Mouse (Mus musculus) gonadal fat pad, adult 2 months (tissue): ENCODE measurements around the gene Zyx. TPM values are rescaled to one million over a fixed set of nuclear protein-coding genes. Genes with fewer than 3 reads are reported as not detected.

Experiments used
- DNase-seq: peaks from one replicate; pipeline ENCODE4 v3.0.0-alpha.2; 2012; ENCODE audit warnings: low read depth
- polyA plus RNA-seq: library from polyadenylated mRNA; depleted of rRNA; stranded (reverse); fragments of >200 nt; gene quantifications from 2 replicates; pipeline ENCODE4 v1.2.3, GENCODE M21; 2012

Zyx gene
- polyA plus RNA-seq, 1 experiment: 105 TPM

DNA sequence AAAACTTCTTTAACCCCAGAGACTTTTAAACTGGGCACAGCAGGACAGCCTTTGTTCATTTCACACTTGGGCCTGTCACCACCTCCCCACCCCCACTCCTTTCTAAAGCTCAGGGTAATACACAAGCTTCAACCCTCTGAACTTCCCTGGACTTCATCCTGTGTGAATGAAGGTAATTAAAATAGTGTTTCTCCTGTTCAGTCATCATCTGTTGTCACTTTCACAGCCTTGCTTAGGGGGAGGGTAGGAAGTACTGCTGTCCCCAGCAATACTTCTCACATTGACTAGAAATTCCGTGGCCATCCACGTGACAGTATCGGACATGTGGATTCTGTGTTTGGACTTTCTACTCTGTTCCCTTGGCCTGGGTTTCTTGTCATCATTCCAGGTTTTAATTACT is 20.4 kb downstream of the Zyx start:
- no peak for DNase-seq

DNA sequence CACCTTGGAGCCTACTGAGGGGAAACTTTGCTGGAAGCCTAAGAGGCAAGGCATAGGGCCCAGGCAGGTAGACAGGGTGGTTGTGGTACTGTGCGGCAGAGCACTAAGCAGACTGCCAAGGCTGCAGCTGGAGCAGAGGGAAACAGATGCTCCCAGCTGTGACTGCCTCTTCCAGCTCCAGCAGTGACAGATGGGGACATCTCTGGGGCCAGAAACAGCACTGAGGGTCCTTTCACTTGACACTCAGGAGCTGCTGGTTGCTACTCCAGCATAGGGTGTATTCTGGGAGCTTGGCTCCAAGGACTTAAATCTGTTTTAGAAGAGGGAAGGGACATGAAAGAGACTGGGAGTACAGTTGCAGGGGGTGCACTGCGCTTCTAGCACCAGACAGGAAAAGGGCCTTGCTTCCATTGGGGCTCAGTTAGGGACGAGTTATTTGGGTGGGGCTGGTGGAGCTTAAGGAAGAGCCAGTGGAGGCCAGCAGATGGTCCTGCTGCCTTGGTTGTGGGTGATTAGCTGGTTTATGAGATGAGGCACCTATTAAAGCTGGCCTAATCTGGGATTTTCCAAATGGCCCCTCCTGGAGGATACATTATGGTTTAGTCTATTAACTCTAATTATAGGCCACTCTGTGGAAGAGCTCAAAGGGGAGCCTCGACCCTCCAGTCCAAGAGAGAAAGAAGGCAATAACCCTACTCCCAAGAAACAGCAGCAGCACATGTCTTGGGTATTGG is 21.4 kb downstream of the Zyx start:
- DNase-seq: no peak

DNA sequence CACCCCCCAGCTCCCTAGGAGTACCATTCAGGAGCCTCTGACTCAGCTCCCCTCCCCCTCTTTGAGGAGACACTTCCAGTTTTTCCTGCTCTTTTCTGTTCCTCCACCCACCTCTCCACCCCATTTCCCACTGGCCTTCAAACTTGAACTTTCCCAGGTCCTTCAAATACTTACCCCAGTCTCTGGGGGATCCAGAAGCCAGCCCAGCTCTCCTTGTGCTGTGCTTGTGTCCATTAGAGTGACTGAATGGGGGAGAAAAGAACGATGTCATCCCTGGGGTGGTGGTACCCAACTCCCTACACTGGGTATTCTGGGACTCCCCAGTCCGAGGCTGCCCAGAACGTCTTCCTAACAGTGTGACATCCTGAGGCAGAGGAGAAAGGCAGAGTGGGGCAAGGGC is 22.6 kb downstream of the Zyx start:
- DNase-seq: no peak

DNA sequence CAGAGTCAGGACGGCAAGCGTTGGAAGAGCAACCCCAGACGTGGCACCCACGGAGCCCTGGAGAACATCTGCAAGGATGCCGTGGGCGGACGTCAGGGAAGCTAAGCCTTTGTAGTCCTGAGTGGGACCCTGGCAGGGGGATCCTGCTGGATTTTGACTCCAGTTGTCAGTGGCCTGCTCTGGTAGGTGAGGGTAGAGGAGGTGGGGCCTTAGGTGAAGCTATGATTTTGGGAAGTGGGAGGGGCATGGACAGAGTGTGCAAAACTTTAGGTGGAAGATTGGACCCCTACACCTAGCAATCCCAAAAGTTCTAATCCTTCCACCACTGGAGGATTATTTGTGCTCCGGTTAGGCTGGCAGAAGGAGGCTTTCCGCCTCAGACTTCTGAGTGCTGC is 23.0 kb downstream of the Zyx start:
- DNase-seq: no peak

DNA sequence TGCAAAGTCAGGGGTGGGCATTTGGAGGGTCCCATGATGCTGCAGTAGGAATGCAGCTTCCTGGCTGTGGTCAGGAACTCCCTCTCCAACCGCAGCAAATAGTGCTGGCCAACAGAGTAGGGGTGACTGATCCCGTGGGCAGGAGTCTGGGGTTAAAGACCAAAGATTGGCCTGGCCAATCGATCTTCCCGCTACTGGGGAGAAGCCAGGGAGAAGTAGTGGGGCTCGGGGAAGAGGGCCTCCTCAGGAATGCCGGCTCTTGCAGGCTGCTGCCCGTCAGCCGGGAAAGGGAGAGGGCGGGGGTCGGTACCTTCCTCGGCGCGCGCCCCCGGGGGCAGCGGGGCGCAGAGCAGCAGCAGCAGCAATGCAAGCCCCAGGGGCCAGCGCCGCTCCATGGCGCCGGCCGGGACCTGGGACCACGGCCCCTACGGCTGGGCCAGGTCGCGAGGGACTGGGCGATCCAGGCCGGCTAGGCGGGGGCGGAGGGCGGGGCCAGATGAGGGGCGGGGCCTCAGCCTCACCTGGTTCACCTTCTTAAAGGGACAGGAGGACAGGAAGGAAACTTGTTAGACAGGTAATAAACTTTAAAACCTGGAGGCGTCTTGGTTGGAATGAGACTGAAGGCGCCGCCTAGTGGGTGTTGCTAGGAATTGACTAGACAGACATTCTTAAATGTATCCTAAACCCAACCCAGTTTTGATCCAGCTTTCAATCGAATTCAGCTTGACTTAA is 23.6 kb downstream of the Zyx start, which contains the start of gene Epha1:
TSS of gene Epha1 (minus strand) at position 453 of the 732 bp plus-strand sequence.
- DNase-seq: peak; percentile 55

DNA sequence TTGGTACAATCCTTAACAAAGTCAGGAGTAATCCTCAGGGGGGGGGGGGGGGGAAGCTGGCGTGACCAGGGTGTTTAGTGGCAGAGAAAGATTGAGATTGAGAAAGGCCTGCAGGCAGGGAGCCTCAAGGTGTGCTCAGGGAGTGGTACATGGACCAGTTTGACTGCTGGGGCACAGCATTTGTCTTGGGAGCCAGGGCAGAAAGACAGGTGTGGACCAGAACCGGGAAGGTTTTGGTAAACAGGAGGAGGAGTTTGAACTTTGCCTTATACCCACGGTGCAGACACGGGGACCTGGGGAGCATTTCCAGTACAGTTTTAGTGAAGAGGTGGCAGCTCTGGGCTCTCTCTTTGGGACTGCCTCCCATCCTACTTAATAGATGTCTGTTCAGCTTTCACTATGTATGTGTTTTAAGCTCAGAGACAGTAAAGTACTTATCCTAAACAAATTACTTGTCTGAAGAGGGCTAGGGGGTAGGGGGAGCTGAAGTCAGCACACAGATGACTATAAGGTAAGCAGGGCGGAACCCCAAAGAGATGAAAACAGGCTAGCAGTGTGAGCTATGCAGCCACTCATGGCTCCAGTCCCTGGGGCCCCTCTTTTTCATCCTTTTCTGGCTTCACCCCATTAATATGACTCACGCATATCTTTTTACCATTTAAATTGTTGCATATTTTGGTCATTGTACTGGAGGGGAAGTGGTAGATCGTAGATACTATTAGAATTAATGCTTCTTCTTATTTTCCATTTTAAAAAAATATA is 24.4 kb downstream of the Zyx start:
- DNase-seq: no peak

DNA sequence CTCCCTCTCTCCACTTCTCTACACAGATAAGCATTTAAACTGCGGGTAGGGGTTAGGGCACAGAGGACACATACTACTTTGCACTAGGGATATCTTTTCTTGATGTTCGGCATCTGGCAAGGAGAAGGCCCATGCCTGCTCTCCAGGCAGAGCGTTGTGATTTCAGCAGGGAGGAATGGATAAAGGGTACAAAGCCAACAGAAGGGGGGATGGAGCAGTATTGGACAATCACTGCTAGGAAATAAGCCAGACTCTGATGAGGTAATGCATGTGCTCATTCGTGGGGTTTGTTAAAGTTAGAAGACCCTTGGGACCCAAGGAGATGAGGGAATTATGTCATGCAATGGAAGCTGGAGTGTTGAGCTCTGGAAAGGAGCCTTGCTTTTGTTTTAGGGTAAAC is 25.3 kb downstream of the Zyx start:
- no peak for DNase-seq

DNA sequence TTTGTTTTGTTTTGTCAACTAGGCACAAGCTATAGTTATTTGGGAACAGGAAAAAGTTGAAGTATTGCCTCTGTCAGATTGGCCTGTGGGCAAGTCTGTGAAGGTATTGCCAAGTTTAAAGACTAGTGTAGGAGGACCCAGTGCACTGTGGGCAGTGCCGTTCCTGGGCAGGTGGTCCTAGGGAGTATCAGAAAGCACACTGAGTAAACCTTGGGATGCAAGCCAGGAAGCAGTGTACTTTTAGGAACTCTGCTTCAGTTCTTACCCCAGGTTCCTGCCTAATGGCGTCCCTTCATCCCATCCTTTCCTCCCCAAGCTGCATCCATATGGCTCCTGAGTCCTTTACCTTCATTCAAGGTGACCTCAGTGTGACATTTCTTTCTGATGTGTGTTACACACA is 25.7 kb downstream of the Zyx start:
- DNase-seq: no peak

DNA sequence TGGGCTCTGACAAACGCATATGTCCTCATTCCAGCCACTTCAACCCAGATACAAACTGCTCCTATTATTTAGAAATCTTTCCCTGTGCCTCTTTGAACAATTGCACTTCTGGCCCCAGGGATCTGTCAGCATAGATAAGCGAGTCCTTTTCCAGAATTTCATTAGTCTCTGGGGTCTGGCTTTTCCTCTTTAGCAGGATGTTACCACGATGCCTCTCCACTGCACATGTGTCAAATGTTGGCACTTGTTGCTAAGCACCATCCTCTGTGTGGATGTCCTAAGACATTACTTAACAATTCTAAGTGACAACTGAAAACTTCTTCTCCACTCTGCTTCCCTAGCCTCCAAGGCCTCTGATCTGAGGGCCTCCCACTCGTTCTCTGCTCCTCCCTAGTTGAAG is 26.6 kb downstream of the Zyx start:
- DNase-seq: no peak

DNA sequence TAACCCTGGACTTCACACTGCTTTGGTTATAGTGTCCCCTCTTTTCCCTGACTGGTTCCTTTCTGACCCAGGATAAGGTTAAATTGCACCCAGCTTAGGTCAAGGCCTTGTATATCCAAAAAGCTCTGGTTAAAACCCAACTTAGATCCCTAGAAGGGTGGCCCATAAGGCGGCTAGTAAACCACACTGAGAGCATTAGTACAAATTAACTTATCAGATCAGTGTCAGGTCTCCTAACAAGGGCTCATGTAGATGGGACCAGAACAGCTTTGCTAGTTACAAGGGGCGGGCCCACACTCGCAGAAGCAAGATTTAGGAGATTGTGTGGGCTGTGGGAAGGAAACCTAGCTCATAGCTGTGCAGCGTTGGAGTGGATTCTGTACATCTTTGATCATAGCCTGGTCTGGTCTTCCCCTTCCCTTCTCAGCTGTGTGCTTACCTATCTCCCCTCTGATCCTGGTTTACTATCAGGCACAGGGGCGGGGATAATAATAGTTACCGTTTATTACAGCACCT is 27.1 kb downstream of the Zyx start:
- DNase-seq: no peak

DNA sequence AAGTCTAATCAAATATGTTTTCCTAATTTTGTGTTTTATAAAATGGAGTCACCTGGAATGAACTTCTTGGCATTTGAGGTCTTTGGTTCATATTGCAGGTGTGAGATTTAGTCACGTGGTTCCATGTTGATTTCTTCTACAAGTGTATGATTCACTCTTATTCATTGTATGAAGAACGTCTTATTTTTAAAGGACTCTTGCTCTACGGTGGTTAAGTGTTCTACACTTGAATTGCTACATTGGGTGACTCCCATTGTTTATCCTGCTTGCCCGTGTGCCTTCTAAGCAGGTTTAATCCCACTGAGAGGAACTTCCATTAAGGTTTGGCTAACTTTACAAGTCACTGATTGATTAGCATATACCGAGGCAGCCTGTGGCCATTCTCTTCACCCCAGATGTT is 27.9 kb downstream of the Zyx start:
- DNase-seq: no peak

DNA sequence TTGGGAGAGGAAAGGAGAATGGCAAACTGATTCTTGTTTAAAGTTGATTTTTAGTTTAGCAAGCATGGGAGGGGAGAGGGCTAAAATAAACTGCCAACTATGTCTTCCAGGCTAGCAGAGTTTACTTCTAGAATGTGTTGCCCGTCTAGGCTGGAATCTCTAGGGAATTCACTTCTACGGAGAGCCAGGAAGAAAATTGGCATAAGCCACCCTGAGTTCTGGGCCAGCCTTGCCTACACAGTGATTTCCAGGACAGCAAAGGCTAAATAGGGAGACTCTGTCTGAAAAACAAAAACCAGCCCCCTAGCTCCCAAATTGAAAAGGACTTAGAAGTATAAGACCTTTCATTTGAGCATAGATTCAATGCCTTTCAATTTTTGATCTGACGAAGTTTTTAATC is 30.1 kb downstream of the Zyx start:
- no peak for DNase-seq

DNA sequence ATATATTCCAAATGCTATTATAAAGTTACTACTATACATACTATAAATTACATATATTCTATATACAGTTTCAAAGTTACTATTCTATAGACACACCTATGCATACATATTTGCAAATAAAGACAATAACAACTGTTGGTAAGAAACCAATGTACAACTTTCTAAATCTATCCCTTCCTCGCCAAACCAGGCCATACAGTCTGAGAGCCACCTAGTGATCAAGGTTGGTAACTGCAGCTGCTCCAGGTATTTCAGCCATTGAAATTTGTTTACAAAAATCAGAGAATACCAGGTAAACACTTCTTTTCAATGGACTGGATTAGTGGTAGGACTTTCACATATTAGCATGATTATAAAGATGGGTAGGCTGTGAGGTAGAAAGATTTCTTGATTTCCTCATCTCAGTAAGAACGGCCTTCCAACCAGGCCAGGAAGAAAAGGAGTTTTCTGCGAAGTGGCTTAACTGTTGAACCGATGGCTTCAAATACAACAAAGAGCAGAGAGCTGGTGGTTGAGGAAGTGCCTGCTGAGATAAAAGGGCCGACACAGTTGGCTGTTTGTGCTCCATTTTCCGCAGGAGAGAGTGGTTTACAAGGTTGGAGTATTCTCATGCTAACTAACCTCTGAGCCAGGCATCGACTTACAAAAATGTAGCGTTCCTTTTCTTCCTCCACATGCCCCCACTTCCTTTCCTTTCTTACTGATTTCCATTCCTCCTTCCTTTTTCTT is 31.1 kb downstream of the Zyx start:
- DNase-seq: no peak

DNA sequence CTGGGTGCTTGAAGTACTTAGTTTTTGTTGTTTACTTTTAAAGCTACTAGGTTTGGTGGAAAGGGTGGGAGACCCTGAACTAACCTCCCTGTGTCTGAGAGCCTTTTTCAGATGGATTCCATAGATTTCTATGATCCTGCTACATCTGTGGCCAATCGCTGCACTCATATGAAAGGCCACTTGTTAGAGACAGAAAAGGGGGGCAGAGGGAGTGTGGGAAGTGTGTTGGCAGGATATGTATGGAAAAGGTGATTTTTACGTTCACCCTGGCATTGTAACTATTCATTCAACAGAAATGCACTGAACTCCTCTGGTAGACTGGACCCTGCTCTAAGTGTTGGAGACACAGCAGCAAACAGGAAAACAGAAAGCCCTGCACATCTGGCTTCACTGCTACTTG is 31.8 kb downstream of the Zyx start:
- DNase-seq: no peak

DNA sequence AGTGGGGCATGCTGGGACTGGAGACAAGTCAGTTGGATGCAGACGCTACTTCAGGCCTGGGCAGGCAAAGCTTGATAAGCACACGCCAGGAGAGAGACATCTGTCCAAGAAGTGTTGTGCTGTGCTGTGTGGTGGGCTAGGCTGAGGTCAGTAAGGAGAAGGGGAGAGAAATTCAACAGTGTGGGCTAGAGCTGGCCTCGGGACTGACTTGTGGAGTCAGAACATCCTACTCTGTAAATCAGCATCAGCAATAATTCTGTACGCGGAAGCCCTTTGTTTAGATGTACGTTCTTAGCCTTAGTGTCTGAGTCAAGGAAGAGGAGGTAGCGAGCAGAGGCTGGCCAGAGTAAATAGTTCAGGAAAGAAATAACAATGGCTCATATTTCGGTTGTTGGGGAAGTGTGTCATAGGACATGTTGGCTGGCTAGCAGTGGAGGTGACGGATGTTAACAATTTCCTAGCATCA is 32.5 kb downstream of the Zyx start:
- DNase-seq: no peak

DNA sequence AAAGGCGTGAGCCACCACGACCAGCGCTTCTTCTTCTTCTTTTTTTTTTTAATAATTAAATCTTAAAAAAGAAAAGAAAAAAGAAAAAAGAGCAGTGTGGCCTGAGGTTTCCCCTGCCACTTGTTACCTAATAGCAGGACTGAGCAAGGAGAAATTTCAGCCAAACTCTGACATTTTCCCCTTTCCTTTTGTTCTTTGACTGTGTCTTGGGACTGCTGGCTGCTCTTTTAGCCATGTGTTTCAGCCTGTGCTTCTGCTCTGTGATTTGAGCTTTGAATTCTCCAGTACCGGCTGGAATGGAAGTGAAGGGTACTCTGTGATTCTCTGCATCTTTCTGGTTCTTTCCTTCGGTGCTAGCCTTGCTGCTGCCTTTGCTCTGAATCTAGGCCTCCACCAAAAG is 33.9 kb downstream of the Zyx start:
- no peak for DNase-seq

DNA sequence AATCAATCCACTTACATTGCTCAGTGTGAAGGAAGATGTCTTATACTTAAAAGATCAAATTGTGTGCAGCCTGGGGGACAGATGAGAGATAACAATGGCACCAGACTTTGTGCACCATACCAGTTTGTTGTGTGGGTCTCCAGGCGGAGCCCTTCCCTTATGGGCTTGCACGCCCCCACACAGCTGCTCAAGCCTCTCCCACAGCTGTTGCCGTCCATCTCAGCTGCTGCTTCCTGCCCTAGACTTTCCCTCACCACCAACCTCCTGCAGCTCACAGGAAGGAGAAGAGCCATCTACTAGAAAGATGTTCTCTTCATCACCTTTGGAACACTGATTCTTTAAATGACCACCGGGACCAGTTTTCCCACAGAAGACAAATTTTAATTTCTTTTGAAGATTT is 36.2 kb downstream of the Zyx start:
- DNase-seq: no peak

DNA sequence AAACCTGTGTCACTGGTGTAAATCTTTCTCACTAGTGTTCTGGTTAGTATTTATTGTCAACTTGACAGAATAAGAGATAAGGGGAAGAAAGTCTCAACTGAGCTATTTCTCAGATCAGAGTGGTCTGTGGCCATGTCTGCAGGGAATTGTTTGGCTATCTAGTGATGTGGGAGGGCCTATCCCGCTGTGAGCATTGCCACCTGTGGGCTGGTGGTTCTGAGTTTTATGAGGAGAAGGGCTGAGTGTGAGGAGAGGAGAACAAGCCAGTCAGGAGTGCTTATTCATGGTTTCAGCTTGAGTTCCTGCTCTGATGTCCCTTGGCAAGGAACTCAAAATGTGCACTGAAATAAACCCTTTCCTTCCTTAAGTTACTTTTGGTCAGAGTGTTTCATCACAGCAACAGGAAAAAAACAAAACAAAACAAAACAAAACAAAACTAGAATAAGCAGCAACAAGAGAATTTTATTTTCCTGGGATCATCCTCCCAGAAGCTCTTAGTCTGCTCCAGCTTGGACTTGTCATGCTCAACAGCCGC is 42.4 kb downstream of the Zyx start:
- DNase-seq: no peak

DNA sequence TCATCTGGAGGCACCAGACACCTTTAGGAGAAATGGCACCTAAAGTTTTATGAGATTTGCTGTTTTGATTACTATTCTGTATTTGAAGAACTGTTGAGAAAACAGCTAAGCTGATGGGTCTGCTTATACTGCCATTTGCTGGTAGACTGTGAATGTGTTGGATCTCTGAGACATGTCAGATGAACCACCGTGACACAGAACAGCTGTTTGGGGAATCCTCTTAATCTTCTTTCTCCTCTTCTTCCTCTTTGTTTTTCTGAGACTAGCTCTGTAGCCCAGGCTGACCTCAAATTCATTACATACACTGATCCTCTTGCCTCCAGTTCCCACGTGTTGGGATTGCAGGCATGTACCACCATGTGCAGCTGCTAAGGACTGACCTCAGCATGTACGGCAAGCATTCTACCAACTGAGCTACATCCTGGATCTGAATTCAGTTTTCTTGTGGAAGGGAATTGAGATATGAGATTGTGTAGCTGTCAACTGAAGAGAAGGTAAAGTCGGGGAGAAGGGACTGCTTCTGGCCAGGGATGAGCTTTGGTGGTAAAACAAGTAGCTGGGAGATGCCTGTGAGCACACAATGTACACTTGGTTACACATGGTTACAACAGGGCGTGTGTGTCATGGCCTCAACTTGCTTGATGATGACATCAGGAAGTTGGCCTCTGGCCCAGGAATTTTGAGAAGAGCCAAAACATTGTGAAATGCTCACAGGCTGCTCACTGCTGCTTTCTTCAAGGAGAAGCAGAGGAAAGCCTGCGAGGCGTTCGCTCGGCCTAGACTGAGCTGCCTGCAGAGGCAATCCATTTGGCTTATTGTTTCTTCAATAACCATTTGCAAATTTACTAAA is 46.8 kb downstream of the Zyx start:
- peak; percentile 100 for DNase-seq

DNA sequence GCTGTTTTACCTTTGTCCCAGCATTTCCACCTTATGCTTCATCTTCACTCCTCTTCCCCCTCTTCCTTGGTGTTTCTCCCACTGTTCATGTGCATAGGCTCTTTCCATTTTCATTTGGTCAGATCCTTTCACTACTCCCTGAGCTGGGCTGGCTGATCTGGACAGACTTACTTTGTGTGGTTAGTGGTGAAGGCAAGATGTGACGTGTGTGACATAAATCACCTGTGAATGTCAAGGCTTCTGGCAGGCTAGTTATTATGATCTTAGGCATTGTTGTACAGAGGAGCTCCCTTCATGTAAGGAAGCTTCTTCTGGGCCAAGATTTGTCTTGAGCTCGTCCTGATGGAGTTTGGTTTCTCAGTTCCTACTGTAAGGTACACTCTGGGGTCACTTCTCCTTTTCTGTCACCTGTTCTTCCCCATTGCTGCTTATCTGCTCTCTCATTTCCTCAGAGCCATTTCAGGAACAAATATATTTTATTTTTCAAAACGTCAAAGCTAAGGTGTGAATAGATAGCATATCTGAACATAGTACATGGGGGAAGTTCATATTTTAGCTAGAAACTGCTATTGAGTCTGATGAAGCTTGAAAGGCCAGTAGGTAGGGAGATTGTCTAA is 47.7 kb downstream of the Zyx start:
- DNase-seq: no peak
